Mouse (Mus musculus): ENCODE data around the gene Zdhhc3. TPM values are rescaled to one million over a fixed set of nuclear protein-coding genes. Genes with fewer than 3 reads are reported as not detected.

The Zdhhc3 gene
- polyA plus RNA-seq, 1 experiment: 97.4 TPM

DNA sequence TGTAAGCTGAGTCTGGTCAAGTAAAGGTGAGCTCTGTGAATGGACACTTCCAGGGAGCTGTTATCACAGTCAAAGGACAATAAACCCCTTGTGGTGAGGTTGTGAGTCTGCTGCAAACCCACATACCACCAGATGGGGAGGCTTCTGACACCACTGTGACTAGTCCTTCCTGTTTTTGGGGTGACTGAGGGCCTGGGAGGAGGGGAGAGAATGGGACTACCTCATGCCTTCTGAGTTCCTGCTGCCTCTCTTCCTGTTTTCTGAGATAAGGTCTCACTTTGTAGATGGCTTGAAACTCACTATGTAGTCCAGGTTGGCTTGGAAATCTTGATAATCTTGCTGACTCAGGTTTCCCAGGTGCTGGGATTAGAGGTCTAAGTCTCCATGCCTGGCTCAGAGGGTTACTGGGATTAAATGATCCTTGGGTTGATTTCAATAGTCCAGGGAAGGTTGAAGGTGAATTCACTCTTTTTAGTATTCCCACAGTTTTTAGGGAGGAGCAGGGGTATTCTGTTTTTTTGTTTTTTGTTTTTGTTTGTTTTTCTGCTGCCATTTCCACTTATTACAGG, 54.2 kb downstream of the Zdhhc3 start:
- TF ChIP-seq POLR2A (IDR thresholded peaks at IDR 0.05; ENCODE audit: low read depth, low read length): no peak
- no peak for TF ChIP-seq CTCF (conservative IDR thresholded peaks at IDR 0.05; ENCODE audit: insufficient read depth, insufficient read length, low read depth, low read length)
- Histone ChIP-seq H3K27me3 (replicated peaks; ENCODE audit: control insufficient read depth, insufficient read depth, low read length) (no peaks in the 10 kb centered on the region), H3K4me3 (ENCODE audit: insufficient read depth, low read depth, low read length) (no peak overlapping the region), H3K36me3 (ENCODE audit: control insufficient read depth, insufficient read depth, low read length) (no peaks in the 10 kb centered on the region), H3K4me1 (ENCODE audit: control insufficient read depth, insufficient read depth, low read length) (no peaks in the 10 kb centered on the region), H3K27ac (ENCODE audit: insufficient read depth, low read depth, low read length) (no peak overlapping the region)
- DNase-seq: no peak

GRCm38 (mm10) chr9:123047665-123048064, 65.3 kb downstream of the Zdhhc3 start:
- 86% methylated on average over 1 of the region's 1 CpGs for WGBS
- Histone ChIP-seq H3K4me3 (ENCODE audit: insufficient read depth, low read depth, low read length) (no peak overlapping the region), H3K4me1 (ENCODE audit: control insufficient read depth, insufficient read depth, low read length) (no peaks in the 10 kb centered on the region), H3K27me3 (replicated peaks; ENCODE audit: control insufficient read depth, insufficient read depth, low read length) (no peaks in the 10 kb centered on the region), H3K27ac (ENCODE audit: insufficient read depth, low read depth, low read length) (no peak overlapping the region), H3K36me3 (ENCODE audit: control insufficient read depth, insufficient read depth, low read length) (no peaks in the 10 kb centered on the region)
- DNase-seq: no peak
- TF ChIP-seq CTCF (conservative IDR thresholded peaks at IDR 0.05; ENCODE audit: insufficient read depth, insufficient read length, low read depth, low read length) (no peak), POLR2A (IDR thresholded peaks at IDR 0.05; ENCODE audit: low read depth, low read length) (no peak)

- TF ChIP-seq POLR2A (IDR thresholded peaks at IDR 0.05; ENCODE audit: low read depth, low read length): no peak
- TF ChIP-seq CTCF (conservative IDR thresholded peaks at IDR 0.05; ENCODE audit: insufficient read depth, insufficient read length, low read depth, low read length): no peak
- no peaks in the 10 kb centered on the region for H3K36me3 ChIP-seq (ENCODE audit: control insufficient read depth, insufficient read depth, low read length)
- no peak within 1 kb of the TSS for H3K4me3 ChIP-seq (ENCODE audit: insufficient read depth, low read depth, low read length)
- WGBS: 88% methylated on average over 4 of the region's 4 CpGs
- H3K4me1 ChIP-seq (ENCODE audit: control insufficient read depth, insufficient read depth, low read length): no peaks in the 10 kb centered on the region
- DNase-seq: no peak
- H3K27ac ChIP-seq (ENCODE audit: insufficient read depth, low read depth, low read length): no peak within 1 kb of the TSS
- H3K27me3 ChIP-seq (replicated peaks; ENCODE audit: control insufficient read depth, insufficient read depth, low read length): no peaks in the 10 kb centered on the region
Observed at GRCm38 (mm10) chr9:123034426-123034825, 78.6 kb downstream of the Zdhhc3 start, which contains the start of gene Tgm4. TSS of gene Tgm4 (plus strand) at chr9:123034726.

GRCm38 (mm10) chr9:123031496-123032246, 81.3 kb downstream of the Zdhhc3 start:
- WGBS: 69% methylated on average over 13 of the region's 13 CpGs
- Histone ChIP-seq H3K27ac (ENCODE audit: insufficient read depth, low read depth, low read length) (no peak overlapping the region), H3K4me3 (ENCODE audit: insufficient read depth, low read depth, low read length) (no peak overlapping the region), H3K27me3 (replicated peaks; ENCODE audit: control insufficient read depth, insufficient read depth, low read length) (no peaks in the 10 kb centered on the region), H3K4me1 (ENCODE audit: control insufficient read depth, insufficient read depth, low read length) (no peaks in the 10 kb centered on the region), H3K36me3 (ENCODE audit: control insufficient read depth, insufficient read depth, low read length) (no peaks in the 10 kb centered on the region)
- TF ChIP-seq POLR2A (IDR thresholded peaks at IDR 0.05; ENCODE audit: low read depth, low read length): no peak
- TF ChIP-seq CTCF (conservative IDR thresholded peaks at IDR 0.05; ENCODE audit: insufficient read depth, insufficient read length, low read depth, low read length): no peak
- DNase-seq: no peak

GRCm38 (mm10) chr9:123024201-123024600, 88.8 kb downstream of the Zdhhc3 start:
- WGBS: 81% methylated on average over 2 of the region's 2 CpGs
- peaks cover 7% of the 10 kb centered on the region; the same call in 1 of the 2 replicates for H3K4me1 ChIP-seq (ENCODE audit: control insufficient read depth, insufficient read depth, low read length)
- no peak overlapping the region for H3K27ac ChIP-seq (ENCODE audit: insufficient read depth, low read depth, low read length)
- TF ChIP-seq CTCF (conservative IDR thresholded peaks at IDR 0.05; ENCODE audit: insufficient read depth, insufficient read length, low read depth, low read length): no peak
- no peak for TF ChIP-seq POLR2A (IDR thresholded peaks at IDR 0.05; ENCODE audit: low read depth, low read length)
- no peak for DNase-seq
- no peaks in the 10 kb centered on the region for H3K27me3 ChIP-seq (replicated peaks; ENCODE audit: control insufficient read depth, insufficient read depth, low read length)
- H3K4me3 ChIP-seq (ENCODE audit: insufficient read depth, low read depth, low read length): no peak overlapping the region
- no peaks in the 10 kb centered on the region for H3K36me3 ChIP-seq (ENCODE audit: control insufficient read depth, insufficient read depth, low read length)

DNA sequence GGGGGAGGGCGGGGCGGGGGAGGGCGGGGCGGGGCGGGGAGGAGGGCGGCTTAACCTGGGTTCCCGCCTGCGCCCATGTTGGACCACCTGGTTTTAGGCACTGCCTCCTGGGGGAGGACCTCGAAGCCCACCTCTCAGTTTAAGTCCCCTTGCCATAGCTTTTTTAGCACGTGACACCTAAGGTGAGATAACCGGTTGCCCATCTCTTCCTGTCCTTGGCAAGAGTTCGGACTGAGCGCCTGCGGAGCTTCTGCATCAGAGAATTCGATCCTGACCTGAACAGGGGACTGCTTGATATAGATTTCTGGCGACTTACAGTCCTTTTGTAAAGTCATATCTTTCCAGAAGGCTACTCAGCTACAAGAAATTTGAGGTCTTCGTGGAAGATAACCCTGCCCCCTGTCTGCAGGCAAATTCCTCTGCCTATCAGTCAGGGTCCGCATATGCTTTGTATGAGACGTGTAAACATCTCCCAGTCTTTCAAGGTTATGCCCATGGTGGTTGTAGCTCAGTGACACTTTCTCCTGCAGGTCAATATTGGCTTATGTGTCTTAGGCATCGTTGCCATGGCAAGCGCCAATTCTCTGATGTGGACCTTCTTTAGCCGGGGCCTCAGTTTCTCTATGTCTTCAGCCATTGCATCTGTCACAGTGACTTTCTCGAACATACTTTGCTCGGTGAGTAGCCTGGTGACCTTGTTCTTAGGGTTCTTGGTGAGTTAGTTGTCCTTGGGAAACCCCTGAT, 91.2 kb downstream of the Zdhhc3 start:
- no peak for DNase-seq
- WGBS: 36% methylated on average over 18 of the region's 24 CpGs

More for the DNA sequence above, 91.2 kb downstream of the Zdhhc3 start:
- Histone ChIP-seq H3K27me3 (replicated peaks; ENCODE audit: control insufficient read depth, insufficient read depth, low read length) (no peaks in the 10 kb centered on the region), H3K4me1 (ENCODE audit: control insufficient read depth, insufficient read depth, low read length) (peaks cover 7% of the 10 kb centered on the region; the same call in 1 of the 2 replicates), H3K27ac (ENCODE audit: insufficient read depth, low read depth, low read length) (no peak overlapping the region), H3K4me3 (ENCODE audit: insufficient read depth, low read depth, low read length) (peak overlapping the region; percentile 67), H3K36me3 (ENCODE audit: control insufficient read depth, insufficient read depth, low read length) (no peaks in the 10 kb centered on the region)
- TF ChIP-seq POLR2A (IDR thresholded peaks at IDR 0.05; ENCODE audit: low read depth, low read length) (no peak), CTCF (conservative IDR thresholded peaks at IDR 0.05; ENCODE audit: insufficient read depth, insufficient read length, low read depth, low read length) (no peak)

Measured in kidney, adult 2 months (tissue).